Mouse (Mus musculus) monocyte, adult 2 months (primary cell): Measurements from ENCODE around the gene Cryaa.
A peak's percentile ranks its signal among the peaks of the same experiment; 100 is the strongest.

Experiments used
- DNase-seq, 2 experiments: peaks; one replicate each; pipeline ENCODE4 v3.0.0; 2022; ENCODE audit warnings: low spot score in 2 of 2, low read depth in 1 of 2

Cryaa gene

DNA sequence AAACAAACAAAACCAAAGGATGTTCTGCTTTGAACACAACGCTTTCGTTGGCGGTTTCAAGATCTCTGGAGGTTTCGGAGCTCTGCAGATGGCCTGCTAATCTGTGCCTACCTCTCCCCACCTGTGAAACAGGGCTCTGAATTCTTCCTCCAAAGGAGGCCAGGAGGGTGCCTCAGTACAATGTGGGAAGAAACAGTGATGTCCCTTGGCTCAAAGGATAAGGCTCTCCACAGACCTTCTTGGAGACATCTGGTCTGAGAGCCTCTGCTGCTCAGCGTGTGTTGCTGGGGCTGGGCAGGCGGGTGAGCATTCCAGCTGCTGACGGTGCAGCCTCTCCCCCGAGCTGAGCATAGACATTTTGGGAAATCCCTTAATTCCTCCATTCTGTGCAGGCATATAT is at the start of gene Cryaa:
TSS of gene Cryaa (plus strand) at position 301 of the 400 bp plus-strand sequence.
- no peak for DNase-seq

DNA sequence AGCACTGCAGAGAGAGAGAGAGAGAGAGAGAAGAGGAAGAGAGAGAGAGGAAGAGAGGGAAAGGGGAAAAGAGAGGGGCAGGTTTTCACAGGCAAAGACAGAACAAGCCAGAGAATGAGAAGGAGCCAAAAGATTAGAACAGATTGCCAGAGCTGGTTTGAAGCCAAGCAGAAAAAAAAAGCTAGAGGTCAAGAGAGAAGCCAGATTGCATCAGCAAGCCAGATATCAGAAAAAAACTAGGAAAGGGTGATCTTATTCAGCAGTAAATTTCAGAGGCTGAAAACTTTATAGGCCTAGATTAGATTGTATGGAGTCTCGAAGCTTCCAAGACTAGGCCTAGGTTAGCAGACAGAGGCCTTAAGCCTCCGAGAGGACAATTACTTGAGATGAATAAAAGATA is 49.6 kb upstream of the Cryaa start:
- DNase-seq = no peak

DNA sequence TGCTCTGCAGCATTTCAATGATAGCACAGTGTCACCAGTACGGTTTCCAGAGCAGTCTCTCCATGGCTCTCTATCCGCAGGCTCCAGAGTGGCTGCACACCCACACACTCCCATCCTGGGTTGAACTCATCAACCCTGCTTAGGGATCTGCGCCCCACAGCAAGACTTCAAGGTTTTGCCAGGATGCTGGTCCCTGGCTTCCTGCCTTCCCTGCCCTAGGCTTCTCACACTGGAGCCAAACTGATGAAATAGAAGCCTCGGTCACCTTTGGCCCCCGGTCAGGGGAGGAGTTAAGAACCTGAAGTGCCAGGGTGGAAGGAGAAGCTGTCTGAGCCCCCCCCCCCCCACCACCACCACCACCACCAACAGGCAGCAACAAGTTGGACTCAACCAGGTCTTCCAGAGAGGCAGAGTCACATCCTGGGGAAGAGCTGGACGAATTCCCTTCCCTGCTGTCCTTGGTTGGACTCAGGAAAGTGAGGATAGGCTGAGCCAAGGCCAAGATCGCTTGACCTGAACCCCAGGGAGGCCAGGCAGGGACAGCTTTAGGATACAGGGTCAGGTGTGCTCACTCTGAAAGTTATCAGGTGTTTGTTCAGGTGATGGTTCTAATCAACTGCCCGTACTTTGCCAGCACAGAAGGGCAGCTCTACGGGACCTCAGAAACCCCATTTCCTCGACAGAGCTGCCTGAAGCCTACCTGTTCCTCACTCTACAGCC is 46.4 kb upstream of the Cryaa start:
- DNase-seq = no peak

- no peak for DNase-seq
Measured at GRCm38 (mm10) chr17:31633007-31633406, 44.6 kb upstream of the Cryaa start.

DNA sequence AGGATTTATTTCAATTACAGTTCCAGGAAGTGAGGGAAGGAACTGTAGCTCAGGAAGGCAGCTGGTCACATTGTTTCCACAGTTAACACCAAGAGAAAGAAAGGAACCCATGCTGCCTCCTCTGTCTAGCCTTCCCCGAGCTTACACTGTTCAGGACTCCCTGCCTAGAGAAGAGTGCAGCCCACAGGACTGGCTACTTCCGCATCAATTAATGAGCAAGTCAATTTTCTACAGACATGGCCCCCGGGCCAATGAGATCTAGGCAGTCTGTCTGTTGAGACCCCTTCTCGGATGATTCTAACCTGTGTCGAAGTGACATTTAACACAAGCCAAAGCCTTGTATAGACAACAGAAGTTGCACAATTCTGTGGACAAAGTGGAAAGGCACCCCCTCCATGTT is 42.7 kb upstream of the Cryaa start:
- no peak for DNase-seq

DNA sequence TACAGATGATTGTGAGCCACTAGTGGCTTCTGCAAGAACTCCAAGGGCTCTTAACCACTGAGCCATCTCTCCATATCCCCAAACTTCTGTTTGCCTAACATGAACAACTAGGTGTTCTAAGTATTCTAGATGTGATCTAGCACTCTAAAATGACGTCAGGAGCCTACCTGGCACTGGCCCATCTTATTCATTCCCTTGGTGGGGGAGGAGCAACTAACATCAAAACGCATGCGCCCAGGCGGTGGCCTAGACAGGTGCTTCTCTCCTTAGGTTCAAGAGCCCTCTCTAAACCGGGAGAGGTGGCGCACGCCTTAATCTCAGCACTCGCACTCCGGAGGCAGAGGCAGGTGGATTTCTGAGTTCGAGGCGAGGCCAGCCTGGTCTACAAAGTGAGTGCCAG is 41.8 kb upstream of the Cryaa start:
- DNase-seq = no peak

DNA sequence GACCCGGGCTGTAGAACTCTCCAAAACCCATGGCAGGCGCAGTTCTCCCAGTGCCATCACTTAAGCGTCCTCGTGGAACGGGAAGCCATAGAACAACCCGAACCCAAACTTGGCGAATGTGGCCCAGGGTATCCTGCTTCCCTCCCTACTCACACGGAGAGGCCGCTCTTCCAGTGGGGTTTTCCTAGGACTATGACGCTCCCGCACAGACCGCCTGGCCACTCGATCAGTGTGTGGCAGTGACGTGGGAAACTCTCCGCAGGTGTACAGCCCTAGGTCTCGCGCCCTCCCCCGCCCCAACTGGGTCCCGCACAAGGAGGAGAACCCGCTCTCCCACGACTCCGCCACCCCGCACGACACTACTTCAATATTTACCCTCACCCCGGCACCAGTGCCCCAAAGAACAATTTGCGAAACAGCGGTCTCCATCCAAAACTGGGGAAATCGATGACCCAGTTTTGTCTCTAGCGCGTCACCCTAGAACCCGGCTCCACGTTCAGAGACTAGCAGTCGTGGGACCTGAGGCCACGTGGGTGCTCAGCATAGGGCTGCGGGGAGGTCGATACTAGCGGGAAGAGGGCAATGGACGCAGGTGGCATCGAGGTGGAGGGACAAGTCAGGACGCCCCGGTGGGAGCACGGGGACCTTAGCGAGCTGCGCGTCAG is 41.2 kb upstream of the Cryaa start:
- no peak for DNase-seq

- DNase-seq = peak in 1 of 2 experiments; percentile 24
Measured at GRCm38 (mm10) chr17:31636942-31637811, 40.4 kb upstream of the Cryaa start, which contains the start of gene Cbs. TSS of gene Cbs (minus strand) at chr17:31637238.

GRCm38 (mm10) chr17:31637866-31638570 is 39.6 kb upstream of the Cryaa start:
- DNase-seq = no peak

DNA sequence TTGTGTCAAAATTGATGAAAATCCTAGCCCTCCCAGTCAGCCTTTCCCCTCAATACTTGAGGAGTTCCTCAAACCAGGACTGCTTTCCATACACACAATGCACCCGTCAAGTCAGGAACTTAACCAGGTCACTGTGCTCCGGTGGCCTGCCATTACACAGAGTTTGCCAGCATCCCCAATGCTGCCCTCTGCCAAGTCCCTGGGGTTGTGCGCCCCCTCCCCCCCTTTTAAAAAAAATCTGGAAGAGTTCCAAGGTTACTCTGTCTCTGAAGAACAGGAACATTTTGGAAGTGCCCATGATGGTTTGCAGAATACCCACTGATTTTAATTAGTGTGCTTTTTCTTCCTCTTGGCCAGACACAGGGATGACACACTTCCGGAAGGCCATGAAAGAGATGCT is 38.0 kb upstream of the Cryaa start:
- DNase-seq = no peak

GRCm38 (mm10) chr17:31642331-31642730 is 35.3 kb upstream of the Cryaa start:
- no peak for DNase-seq

GRCm38 (mm10) chr17:31642913-31643312 is 34.7 kb upstream of the Cryaa start:
- DNase-seq = no peak

DNA sequence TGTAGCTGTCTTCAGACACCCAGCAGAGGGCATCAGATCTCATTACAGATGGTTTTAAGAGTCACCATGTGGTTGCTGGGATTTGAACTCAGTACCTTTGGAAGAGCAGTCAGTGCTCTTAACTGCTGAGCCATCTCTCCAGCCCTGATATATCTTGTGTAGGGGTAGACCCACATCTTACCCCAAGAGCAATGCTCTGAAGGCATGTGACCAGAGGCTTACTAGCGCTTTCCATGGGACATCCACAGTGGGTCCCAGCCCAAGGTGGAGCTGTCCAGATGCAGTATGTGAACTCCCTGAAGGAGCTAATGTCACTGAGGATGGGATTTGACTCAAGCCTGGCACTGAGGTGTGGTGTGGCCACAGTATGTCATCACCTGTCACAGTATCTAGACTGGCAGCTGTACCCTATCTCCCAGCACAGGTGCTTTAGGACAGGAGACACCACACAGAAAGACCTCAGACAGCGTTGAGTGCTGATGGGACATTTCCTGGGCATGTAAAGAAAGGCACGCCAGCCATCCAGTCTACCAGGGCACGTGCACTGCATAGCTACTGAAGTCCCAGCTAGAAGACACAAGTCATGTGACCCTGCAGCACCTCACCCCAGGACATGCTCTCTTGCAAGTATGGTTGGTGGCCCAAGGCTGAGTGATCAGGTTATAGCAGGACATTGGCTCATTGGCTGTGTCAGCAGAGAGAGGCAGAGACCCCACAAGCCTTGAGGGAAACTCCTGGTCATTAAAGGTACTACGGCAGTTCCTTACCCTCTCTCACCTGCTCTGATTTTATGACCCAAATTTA is 31.2 kb upstream of the Cryaa start:
- DNase-seq = no peak

DNA sequence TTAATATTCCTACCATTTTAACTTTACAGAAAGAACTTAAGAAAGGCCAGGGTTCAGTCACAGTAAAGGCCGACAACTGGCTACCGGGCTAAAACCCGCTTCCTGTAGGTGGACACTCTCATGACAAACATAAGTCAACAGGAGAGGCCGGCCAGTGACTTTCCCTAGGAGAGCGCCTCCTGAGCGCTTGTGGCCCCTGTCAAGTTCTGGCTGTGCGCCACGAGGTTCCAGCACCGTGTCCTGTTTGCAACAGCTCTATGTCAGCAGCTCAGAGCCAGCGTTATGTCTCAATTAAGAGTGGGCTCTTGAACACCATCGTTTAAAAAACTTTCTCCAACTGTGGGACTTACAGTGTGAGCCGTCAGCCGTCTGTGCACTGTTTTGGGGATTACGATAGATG is 25.5 kb upstream of the Cryaa start:
- DNase-seq = no peak

GRCm38 (mm10) chr17:31653277-31653676 is 24.3 kb upstream of the Cryaa start:
- no peak for DNase-seq

GRCm38 (mm10) chr17:31655366-31655765 is 22.2 kb upstream of the Cryaa start:
- no peak for DNase-seq

- no peak for DNase-seq
Measured at GRCm38 (mm10) chr17:31656682-31657081, 20.9 kb upstream of the Cryaa start.

DNA sequence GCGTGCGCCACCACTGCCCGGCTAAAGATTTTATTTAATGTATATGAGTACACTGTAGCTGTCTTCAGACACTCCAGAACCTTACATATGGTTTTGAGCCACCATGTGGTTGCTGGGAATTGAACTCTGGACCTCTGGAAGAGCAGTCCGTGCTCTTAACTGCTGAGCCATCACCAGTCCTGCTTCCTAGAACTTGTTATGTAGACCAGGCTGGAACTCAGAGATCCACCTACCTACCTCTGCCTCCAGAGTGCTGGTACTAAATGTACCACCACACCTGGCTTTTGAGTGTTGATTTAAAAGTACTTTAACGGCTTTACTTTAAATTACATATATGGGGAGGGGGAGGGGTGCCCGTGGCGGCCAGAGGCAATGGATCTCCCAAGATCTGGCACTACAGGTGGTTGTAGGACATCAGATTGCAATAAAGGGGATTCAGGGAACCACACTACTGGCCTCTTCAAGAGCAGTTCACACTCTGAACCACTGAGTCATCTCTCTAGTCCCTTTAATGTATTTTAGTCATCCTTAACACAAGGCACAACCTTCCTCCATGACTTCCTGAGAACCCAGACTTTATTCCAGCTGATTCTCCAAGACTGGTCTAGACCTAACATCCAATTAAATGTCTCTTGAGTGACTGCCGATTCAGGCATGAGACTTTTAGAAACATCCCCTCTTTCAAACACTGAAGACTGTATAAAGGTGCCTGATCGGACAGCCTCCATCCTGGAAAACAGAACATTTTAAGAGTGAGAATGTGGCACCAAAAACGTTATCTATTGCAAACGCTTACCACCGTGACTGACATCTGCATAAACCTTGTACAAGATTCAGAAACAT is 20.2 kb upstream of the Cryaa start:
- DNase-seq = no peak

DNA sequence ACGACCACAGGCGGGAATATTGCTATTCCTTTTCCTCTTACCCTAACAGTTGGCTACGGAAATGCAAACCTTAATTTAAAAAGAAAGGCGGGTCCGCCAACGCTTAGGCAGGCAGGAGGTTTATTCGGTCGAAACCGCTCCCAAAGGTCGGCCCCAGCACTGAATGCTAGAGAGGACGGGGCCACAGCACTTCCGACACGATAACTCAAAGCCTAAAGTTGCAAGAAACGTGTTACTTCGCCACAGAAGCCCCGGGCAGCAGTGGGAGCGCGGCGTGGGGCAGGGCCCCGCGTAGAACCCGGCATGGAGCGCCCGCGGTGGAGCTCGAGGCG is 19.5 kb upstream of the Cryaa start:
- no peak for DNase-seq
